Mouse (Mus musculus): ENCODE measurements around the gene Spsb3.

Spsb3 gene

DNA sequence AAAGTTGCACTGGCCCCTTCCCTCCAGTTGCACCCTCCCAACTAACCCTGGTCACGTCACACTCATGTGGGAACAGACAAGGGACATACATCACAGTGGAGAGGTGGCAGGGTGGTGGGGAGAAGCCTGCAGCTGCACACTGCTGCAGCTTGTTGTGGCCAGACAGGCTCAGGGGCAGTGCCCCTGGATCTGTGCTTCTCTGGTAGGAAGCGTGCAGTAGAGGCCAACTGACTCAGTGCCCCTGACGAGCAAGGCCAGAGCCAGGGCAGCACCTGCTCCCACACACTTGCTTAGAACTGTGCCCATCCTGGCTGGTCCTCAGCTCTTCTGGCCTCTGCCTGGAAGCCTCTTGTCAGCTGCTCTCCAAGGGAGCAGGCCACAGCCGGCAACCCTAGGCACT lies 11.2 kb downstream of the Spsb3 start:
- DNase-seq = no peak

DNA sequence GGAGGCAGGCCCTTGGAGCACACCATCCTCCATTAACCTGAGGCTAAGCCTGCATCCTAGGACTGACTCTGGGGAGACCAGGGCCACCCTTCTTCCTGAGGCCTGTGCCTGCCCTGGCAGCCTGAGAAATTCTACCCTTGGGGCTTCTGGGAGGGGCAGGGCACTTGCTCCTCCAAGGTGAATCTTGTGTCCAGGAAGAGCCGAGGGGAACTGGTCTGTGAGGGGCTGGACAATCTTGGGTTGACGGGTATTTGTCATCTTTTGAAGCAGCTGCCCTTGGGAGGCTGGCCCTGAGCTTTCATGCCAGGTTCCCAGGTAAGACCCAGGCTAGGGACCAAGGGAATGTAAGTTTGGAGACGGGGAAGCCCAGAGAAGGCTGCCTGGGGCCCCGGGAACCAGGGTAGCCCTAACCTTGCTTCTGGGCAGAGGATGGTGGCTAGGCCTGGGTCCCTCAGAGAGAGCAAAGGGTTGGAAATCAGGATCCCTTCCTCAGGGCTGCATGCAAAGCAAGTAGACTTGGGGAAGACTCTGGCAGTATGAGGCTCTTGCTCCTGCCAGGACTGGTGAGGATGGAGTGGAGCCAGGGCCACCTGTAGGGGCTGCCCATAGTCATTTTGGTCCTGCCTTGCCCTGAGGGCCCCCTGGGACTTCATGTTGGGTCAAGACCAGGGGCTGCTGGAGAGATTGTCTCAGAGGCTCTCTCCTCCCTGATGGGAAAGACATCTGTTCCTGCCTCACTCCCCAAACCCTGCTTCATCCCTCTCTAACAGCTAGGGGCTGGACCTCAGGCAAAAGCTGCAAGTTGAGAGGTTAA lies 11.8 kb downstream of the Spsb3 start:
- no peak for DNase-seq

DNA sequence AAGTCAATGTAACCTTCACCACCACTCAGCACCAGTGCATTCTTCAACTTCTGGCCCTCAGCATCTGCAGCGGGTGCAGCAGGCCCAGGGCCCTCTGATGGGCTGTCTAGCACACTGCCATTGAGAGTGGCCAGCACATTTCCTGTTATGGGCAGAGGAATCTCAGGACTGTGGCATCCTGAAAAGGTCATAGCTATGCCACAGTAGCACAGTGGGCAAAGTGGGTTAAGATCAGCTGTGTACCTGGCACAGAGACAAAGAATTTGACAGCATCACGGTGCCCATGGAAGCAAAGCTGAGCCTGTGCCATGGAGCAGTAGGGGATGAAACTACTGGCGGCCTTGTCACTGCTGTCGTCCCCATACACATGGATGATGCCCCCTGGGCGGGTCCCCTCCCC lies 12.7 kb downstream of the Spsb3 start:
- DNase-seq = no peak

DNA sequence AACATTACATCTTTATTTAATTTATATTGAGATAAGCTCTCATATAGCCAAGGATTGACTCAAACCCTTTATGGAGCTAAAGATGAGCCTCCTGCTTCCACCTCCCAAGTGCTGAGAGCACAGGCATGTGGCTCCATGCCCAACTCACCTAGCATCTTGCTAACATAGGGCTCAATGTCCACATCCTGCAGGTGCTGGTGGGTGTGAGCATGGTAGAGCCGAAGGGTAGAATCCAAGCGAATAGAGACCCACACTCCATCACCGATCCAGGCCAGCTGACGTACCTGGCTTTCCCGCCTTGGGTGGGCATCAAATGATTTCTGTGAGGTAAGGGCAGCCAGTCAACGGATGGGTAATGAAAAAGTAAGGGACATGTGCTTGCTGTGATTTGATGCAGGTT lies 13.6 kb downstream of the Spsb3 start:
- no peak for DNase-seq

DNA sequence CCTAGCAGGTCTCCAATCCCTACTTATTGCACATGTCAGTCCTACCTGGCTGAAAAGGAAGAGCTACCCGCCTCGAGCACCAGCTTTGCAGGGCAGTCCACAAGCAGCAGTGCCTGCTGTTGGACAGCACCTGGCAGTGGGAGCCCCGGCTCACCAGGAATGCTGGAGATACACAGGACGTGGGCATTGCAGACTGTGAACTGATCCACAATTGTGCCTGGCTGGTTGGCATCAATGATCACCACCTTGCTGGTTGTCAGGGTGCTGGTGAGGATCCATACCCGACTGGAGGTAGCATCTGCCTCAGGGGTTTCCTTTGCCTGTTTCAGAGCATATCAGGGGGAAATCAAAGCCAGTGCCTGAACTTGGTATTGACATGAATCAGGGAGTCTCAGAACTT lies 15.7 kb downstream of the Spsb3 start:
- no peak for DNase-seq

DNA sequence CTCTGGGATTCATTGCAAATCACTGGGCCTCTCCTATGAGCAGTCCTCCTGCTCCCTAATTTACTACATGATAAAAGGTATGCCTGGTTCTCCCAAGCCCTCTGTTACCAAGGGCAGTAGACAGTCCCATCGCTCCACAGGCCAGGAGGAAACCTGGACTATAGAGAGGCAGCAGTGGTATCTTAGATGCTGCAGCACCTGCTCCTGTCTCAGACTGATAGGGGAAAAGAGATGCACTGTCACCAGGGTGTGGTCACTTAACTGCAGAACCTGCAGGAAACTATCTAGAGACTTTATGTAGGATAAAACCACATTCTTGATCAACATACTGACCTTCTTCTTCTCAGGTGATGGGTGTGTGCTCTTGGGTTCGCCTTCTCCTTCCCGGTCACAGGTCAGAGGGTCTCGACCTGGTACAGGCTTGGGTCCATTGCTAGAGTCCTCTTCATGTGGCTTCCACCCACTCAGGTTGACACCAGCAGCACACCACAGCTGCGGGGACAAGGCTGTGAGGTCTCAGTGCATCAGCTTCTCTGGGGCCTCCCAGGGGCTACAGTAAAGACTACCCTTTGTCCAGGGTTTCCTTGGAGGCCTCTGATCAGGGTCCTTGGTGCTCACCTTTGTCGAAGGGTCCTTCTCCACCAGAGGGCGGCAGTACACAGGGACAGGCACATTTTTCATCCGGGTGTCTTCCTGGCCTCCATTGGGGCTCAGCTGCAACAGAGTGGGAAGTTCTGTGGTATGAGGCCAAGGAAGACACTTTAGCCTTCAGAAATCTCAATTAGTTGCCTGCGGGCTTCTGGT lies 16.4 kb downstream of the Spsb3 start:
- DNase-seq = no peak

DNA sequence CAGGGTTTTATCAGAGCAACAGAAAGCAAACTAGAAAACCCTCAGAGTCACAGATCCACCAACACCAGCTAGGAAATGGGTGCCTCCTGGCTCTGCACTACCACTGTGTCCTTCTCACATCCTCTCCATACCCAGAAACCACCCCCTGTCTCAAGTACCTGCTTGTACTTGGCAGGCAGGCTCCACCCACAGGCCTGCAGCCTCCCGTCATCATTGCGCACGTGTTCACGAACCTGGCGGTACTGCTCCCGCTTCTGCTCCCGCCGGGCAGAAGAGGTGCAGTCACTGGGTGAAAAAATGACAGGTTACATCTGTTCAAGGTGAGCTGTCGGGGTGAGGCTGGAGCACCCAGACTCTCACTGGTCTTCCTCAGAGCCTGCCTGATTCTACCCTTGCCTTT lies 17.3 kb downstream of the Spsb3 start:
- no peak for DNase-seq

DNA sequence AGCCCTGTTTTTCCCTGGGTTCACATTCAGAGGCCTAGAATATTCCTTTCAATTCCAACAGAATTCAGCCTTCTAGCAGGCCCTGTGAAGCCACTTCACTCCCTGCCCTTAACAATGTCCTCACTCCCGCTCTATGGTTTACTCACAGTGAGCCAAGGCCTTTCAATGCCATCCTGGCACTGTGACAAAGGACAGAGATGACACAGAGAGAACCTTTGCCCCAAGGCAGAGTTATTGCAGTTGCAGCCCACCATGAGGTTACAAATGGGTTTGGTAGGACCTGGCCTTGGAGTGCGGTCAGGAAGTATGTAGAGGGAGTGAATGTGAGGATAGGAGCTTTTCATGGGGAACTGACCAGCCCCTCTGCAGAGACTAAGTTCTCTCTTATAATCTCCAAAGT lies 21.1 kb downstream of the Spsb3 start:
- DNase-seq = no peak

DNA sequence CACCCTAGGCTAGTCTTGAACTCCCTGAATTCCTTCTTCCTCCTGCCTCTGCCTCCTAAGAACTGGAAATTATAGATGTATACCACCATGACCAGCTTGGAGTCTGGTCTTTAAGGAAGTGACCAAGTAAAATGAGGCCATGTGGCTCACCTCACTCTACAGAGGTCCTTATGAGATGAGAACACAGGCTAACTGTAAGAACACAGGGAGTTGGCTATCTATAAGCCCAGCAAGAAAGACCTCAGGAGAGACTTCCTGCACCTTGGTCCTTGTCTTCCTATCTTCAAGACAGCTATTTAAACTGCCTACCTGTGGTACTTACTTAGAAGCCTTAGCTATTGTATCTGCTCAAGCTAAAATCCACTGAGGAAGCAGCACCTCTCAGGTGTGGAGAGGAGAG lies 27.5 kb downstream of the Spsb3 start:
- no peak for DNase-seq

DNA sequence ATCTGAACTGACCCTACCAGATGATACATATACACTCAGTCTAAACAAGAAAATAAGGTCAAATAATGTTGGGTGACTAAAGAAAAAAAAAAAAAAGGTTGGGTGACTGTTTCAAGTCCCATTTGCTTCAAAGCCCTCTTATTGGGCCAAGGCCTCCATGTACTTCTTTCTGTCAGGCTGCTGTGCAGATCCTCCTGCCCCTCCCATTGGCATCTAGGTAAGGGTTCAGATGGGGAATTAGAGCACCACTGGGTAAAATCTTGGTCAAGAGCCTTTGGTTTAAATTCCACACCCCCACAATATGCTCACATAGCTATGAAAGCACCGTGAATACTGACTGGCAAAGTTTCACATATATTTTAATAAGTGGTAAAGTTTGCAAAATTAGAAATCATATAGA lies 36.8 kb downstream of the Spsb3 start:
- no peak for DNase-seq

DNA sequence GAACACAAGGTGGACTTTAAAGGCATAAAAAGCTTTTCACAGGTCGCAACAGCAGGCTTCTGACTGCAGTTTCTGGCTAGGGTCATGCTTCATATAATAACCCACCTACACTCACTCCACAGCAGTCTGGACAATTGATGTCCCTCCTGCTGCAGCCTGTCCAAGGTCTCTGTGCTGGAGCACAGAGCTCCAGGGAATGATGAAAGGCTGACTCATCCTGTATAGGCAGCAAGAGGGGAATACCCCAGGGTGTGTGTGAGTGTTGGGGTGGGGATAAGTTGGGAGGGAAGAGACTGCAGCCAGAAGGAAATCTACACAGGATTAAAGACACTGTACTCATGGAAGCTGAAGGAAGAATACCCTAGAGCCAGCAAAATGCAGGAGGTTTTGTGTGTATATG lies 43.1 kb downstream of the Spsb3 start:
- no peak for DNase-seq

DNA sequence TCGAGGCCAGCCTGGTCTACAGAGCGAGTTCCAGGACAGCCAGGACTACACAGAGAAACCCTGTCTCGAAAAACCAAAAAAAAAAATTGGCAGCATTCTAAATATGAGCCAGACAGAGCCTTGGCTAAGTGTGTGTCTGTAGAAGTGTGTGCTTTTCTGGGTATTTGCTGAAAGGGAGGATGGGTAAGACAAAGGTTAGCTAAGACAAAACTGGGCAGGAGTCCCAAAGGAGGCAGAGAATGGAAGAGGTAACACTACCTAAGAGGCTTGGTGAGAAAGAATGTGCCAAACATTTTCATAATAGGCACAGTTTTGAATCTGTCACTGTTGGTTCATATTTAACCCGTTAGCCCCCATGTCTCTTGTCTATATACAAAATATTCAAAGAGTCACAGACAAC lies 46.0 kb downstream of the Spsb3 start:
- DNase-seq = no peak

DNA sequence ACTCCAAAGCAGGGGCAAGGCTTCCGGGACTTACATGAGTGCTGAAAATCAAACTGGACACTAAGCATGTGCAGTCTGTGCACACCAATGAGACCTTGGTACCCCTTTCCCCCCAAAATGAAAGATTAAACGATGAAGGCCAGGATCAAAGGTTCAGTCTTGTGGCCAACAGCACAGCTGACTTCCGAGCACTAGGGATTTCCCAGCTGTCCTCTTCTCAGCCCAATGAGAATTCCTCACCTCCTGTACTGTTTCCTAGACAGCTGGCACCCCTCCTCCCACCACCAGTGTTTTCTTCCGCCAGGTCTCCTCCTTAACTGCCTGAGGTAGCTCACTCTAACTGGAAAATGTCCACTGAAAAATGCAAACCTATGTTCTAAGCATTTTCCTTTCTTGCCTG lies 46.7 kb downstream of the Spsb3 start:
- no peak for DNase-seq

DNA sequence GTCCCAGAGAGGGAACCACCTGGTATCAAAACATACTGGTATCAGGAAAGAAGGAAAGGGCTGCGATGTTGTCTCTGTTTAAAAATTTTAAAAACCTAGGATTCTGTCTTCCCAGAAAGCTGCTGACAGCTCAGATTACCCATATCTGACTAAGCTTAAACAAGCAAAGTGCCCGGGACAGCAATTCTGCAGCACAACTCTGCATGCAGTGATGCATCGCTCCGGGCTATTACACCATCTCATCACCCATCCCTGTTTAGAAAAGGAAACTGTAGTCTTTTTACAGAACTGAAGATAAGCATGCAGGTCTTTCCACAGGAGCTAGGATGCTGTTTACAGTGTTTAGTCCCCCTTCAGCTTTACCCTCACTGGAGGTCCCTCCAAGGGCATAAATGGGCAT lies 48.5 kb downstream of the Spsb3 start:
- no peak for DNase-seq

DNA sequence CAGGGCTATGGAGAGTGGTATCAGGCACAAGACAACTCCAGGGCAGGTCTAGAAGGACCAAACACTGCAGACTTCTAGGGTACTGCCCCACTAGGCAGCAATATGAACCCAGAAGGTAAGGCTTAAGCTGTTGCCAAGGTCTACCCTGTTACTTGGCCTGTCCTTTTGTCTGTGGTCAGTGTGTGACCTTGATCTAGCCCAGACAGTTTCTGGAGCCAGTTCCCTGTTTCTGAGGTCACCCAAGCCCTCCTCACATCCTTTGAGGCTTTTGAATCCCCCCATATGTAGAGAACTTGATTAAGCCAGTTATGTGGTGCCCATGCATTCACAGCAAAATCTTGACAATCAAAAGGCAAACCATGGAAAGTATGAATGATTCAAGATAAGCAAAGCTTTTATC lies 49.2 kb downstream of the Spsb3 start:
- no peak for DNase-seq

DNA sequence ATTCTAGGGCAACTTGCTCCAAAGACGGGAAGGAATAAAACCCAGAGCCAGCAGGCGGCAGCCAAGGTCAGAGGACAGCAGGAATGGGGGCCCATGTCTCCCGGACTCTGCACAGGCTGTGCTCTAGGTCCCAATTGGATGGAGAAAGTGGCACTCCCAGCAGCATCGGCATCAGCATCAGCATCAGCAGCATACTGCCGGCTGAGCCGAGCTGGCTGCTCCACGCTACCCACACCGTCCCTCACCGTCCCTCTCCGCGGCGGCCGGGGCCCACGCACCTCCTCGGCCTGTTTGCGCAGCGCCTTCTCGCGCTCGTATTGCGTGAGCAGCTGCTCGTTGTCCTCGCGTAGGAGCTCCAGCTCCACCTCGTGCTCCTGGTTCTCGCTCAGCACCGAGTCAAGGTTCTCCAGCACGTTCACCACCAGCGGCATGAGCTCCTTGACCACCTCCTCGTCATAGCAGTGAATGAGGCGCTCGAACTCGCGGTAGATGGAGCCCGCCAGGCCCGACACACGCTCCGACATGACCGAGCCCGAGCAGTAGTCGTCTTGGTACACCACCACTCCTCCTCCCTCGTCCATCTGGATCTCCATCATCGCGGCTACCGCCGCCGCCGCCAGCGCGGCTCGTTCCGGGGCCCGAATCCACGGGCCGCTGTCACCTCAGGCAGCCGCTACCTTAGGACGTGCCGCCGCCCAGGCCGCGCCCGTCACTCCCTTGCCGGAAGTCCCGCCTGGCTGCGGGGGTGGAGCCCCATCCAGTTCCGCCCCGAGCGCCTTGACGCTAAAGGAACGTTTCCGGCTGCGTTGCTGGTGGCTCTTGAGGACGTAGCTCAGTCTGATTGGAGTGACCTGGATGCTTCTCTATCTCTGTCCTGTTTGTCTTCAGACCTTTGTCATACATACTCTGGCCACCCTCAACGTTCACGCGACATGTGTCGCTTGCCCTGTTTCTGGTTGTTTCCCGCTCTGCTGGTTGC lies 50.1 kb downstream of the Spsb3 start, which contains the start of gene Mapk8ip3:
Gene Mapk8ip3 (minus strand): TSS at position 719 of the 979 bp plus-strand sequence.
- DNase-seq = peak; percentile 95

DNA sequence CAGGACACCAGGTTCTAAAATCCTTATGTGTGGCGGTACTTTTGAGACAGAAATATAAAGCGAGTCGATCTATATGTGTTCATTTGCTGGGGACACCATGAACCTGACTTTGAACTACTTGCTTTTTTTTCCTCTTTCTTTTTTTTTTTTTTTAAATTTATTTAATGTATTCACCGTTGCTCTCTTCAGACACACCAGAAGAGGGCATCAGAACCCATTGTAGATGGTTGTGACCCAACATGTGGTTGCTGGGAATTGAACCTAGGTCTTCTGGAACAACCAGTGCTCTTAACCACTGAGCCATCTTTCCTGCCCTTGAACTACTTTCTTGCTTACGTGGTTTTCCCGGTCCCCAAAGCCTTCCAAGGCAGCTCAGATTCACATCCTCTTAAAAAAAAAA lies 50.8 kb downstream of the Spsb3 start:
- DNase-seq = no peak
